Comparison of ENCODE assay signal across 9 mouse cellular contexts in genomic region chrX:43427961-43428365, GRCm38 (mm10). TPM values are rescaled to one million over a fixed set of nuclear protein-coding genes. Genes with fewer than 3 reads are reported as not detected.
DNase-seq lines count a peak whose midpoint lies in the region; ATAC-seq lines count a peak whose summit lies in the region.
"Had no signal": no experiment of that assay in that cellular context is flagged by ENCODE, and none has a peak within 500 bp of the region (broad histone marks: within the 10 kb centered on the region; RNA-seq: fewer than 3 reads in every experiment).

No protein-coding gene starts in this region.

- peak; percentile 24; the same call in 1 of the 2 replicates for ATAC-seq in cerebellum, adult (ENCODE audit: insufficient number of reproducible peaks, low FRiP score, low TSS enrichment)
- ATAC-seq in stomach, embryonic 16.5 days (ENCODE audit: insufficient read depth, low FRiP score), result no peak

- no peaks in the 10 kb centered on the region; the same call in 1 of the 2 replicates for H3K27me3 ChIP-seq in stomach, embryonic 16.5 days (ENCODE audit: control insufficient read depth, insufficient read depth, low read length)

- DNase-seq in cerebellum, postnatal 4 days (ENCODE audit: low spot score in 2 of 2), result no peak
- DNase-seq in right cerebral cortex, postnatal 4 days, result peak; percentile 8
- no peak for DNase-seq in right cerebral cortex, adult 18-20 months
- DNase-seq in left cerebral cortex, postnatal 25 days (ENCODE audit: low spot score in 2 of 2), result peak; percentile 19 to 27
- no peak for DNase-seq in spleen, postnatal 36 days (ENCODE audit: low spot score in 2 of 2)
- no peak for DNase-seq in natural killer cell, adult 2 months (ENCODE audit: low spot score in 2 of 2)

- WGBS in stomach, embryonic 16.5 days, result 20% methylated on average over 12 of the region's 12 CpGs

- H3K27ac ChIP-seq in stomach, embryonic 16.5 days (ENCODE audit: low read length), result no peak overlapping the region

- H3K9ac ChIP-seq in stomach, embryonic 16.5 days (ENCODE audit: low read length), result peak overlapping the region; percentile 23; the same call in 1 of the 2 replicates

- H3K9me3 ChIP-seq in stomach, embryonic 16.5 days (replicated peaks; ENCODE audit: control insufficient read depth, low read length), result no peaks in the 10 kb centered on the region

- no peaks in the 10 kb centered on the region for H3K36me3 ChIP-seq in stomach, embryonic 16.5 days (ENCODE audit: control insufficient read depth, insufficient read depth, low read length)

- H3K4me2 ChIP-seq in stomach, embryonic 16.5 days (ENCODE audit: low read depth, low read length), result peak overlapping the region; percentile 55

- H3K4me3 ChIP-seq in stomach, embryonic 16.5 days (replicated peaks; ENCODE audit: low read length), result peak overlapping the region; percentile 45

- no peaks in the 10 kb centered on the region for H3K4me1 ChIP-seq in stomach, embryonic 16.5 days (ENCODE audit: control insufficient read depth, insufficient read depth, low read length)

- intact Hi-C loops in left cerebral cortex, postnatal 25 days (cut with DNase I), result loop anchor here (5.0 kb wide), 1 partner anchor 871 kb away; no protein-coding TSS in a partner anchor

RNA-seq across cellular contexts. Expression of gene Tenm1, which starts 1.0 kb away (rescaled TPM):
- total RNA-seq in left cerebral cortex, postnatal 25 days (2021), result 10 to 100 TPM; 47.3 to 54.6 TPM
- 2.4 and 2.6 TPM in 2 replicates for polyA plus RNA-seq in stomach, embryonic 16.5 days (2015; fragmentation: Nextera tagmentation; extraction: Ambion mirVana)
- total RNA-seq: common myeloid progenitor, adult 5-6 weeks had no signal

Comparison
In these comparisons a context has a peak if more than half of its experiments do, and no peak if none do; other contexts are left out.
1. DNase-seq: peak in right cerebral cortex, postnatal 4 days (single experiment) and left cerebral cortex, postnatal 25 days (2 of 2); none in cerebellum, postnatal 4 days (0 of 2), right cerebral cortex, adult 18-20 months (single experiment), spleen, postnatal 36 days (0 of 2) and natural killer cell, adult 2 months (0 of 2).